15 mouse cellular contexts compared by ENCODE assay signal in genomic region chr1:87960752-87961151, GRCm38 (mm10). TPM values are rescaled to one million over a fixed set of nuclear protein-coding genes. Genes with fewer than 3 reads are reported as not detected.
A peak's percentile ranks its signal among the peaks of the same experiment; 100 is the strongest.
DNase-seq lines count a peak whose midpoint lies in the region; ATAC-seq and TF ChIP-seq lines count a peak whose summit lies in the region.
"Had no signal": no experiment of that assay in that cellular context is flagged by ENCODE, and none has a peak within 500 bp of the region (broad histone marks: within the 10 kb centered on the region; RNA-seq: fewer than 3 reads in every experiment).

No protein-coding gene starts in this region.

- peaks cover 46% of the 10 kb centered on the region for H3K36me3 ChIP-seq in G1E (replicated peaks)
- H3K36me3 ChIP-seq in liver, embryonic 16.5 days (ENCODE audit: control insufficient read depth, insufficient read depth) = peaks cover 4% of the 10 kb centered on the region

- H3K9me3 ChIP-seq in G1E (replicated peaks) = no peaks in the 10 kb centered on the region
- no peaks in the 10 kb centered on the region for H3K9me3 ChIP-seq in liver, embryonic 16.5 days (replicated peaks; ENCODE audit: control insufficient read depth, low read length)
- H3K9me3 ChIP-seq: limb, embryonic 13.5 days; midbrain, embryonic 13.5 days had no signal

- WGBS in liver, embryonic 16.5 days (ENCODE audit: insufficient replicate concordance) = 42% methylated on average over 4 of the region's 4 CpGs

- H3K4me3 ChIP-seq in G1E (ENCODE audit: low read depth, low read length) = peak overlapping the region; percentile 69; the same call in 1 of the 2 replicates
- no peak overlapping the region for H3K4me3 ChIP-seq in embryonic fibroblast, embryonic 13.5 days (ENCODE audit: insufficient read depth, low read length)
- no peak overlapping the region for H3K4me3 ChIP-seq in liver, embryonic 16.5 days (ENCODE audit: low read depth, low read length)
- no peak overlapping the region for H3K4me3 ChIP-seq in gastrocnemius, adult 2 months
- H3K4me3 ChIP-seq: layer of hippocampus, adult 2 months; limb, embryonic 13.5 days; midbrain, embryonic 13.5 days had no signal

- H3K4me2 ChIP-seq in liver, embryonic 16.5 days (ENCODE audit: low read depth, low read length) = peak overlapping the region; percentile 63; the same call in 1 of the 2 replicates
- H3K4me2 ChIP-seq: limb, embryonic 13.5 days; midbrain, embryonic 13.5 days had no signal

- intact Hi-C loops in heart, postnatal 14 days (cut with DNase I) = no loop called here
- intact Hi-C loops in gastrocnemius, adult 2 months (cut with DNase I) = no loop called here

- no peak for TF ChIP-seq CTCF in G1E (IDR thresholded peaks at IDR 0.05; ENCODE audit: low read depth, low read length)
- no peak for TF ChIP-seq CTCF in embryonic fibroblast, embryonic 13.5 days (IDR thresholded peaks at IDR 0.05; ENCODE audit: borderline replicate concordance, insufficient read depth, low read length)
- no peak for TF ChIP-seq CTCF in gastrocnemius, adult 2 months (IDR thresholded peaks at IDR 0.05)

- H3K27ac ChIP-seq in embryonic fibroblast, embryonic 13.5 days (ENCODE audit: insufficient read depth, low read length) = peak overlapping the region; percentile 82
- peak overlapping the region; percentile 95 for H3K27ac ChIP-seq in liver, embryonic 16.5 days (ENCODE audit: low read length)
- H3K27ac ChIP-seq in gastrocnemius, adult 2 months = no peak overlapping the region
- H3K27ac ChIP-seq: layer of hippocampus, adult 2 months; limb, embryonic 13.5 days; midbrain, embryonic 13.5 days had no signal

- H3K4me1 ChIP-seq in G1E (ENCODE audit: insufficient read depth, low read depth, low read length) = peaks cover 59% of the 10 kb centered on the region
- H3K4me1 ChIP-seq in embryonic fibroblast, embryonic 13.5 days (ENCODE audit: control insufficient read depth, insufficient read depth, low read length) = peaks cover 19% of the 10 kb centered on the region
- peaks cover 28% of the 10 kb centered on the region for H3K4me1 ChIP-seq in liver, embryonic 16.5 days (ENCODE audit: control insufficient read depth, low read depth, low read length)
- H3K4me1 ChIP-seq: limb, embryonic 13.5 days; midbrain, embryonic 13.5 days had no signal

- H3K27me3 ChIP-seq in G1E (ENCODE audit: insufficient read depth, low read length) = no peaks in the 10 kb centered on the region
- H3K27me3 ChIP-seq in liver, embryonic 16.5 days (ENCODE audit: control insufficient read depth, insufficient read depth, low read depth, low read length) = no peaks in the 10 kb centered on the region
- H3K27me3 ChIP-seq: limb, embryonic 13.5 days; midbrain, embryonic 13.5 days had no signal

- TF ChIP-seq POLR2A in embryonic fibroblast, embryonic 13.5 days (IDR thresholded peaks at IDR 0.05; ENCODE audit: low read depth, low read length) = no peak

- peak overlapping the region; percentile 68 for H3K9ac ChIP-seq in liver, embryonic 16.5 days (ENCODE audit: low read depth, low read length)
- H3K9ac ChIP-seq: limb, embryonic 13.5 days; midbrain, embryonic 13.5 days had no signal

- DNase-seq in heart, adult 11 months = peak; percentile 42
- DNase-seq in heart, postnatal 14 days = no peak
- peak; percentile 30 for DNase-seq in G1E (ENCODE audit: low spot score)
- no peak for DNase-seq in gastrocnemius, adult 2 months
- DNase-seq in lung, postnatal 14 days = no peak
- DNase-seq in frontal cortex, postnatal 14 days (ENCODE audit: low spot score in 2 of 2) = no peak
- DNase-seq: cerebellum, adult 8-10 months; heart, postnatal 36 days; thymus, postnatal 25 days had no signal

- no peak for ATAC-seq in G1E (ENCODE audit: extremely low read depth, insufficient number of reproducible peaks, low FRiP score, poor library complexity, severe bottlenecking)
- peak; percentile 20 for ATAC-seq in liver, embryonic 16.5 days (ENCODE audit: low read depth)
- ATAC-seq: inflammation-experienced regulatory T-cells, adult 6 months; midbrain, embryonic 13.5 days had no signal

RNA-seq across cellular contexts. Expression of gene Usp40, which starts 47.6 kb away (rescaled TPM):
- total RNA-seq in heart, postnatal 14 days (2021) = 10 to 100 TPM; 17.2 to 22.7 TPM
- total RNA-seq in G1E (2014; fragmentation: Nextera tagmentation) (104 and 109 TPM in 2 replicates), G1E (2017) (43.5 and 43.7 TPM in 2 replicates)
- 2.4 and 4.2 TPM in 2 replicates for polyA plus RNA-seq in G1E (2012)
- polyA plus RNA-seq in embryonic fibroblast, embryonic 13.5 days (2011; ENCODE audit: insufficient read length, low read depth, missing spikeins) = 40.6 and 44.4 TPM in 2 replicates
- polyA plus RNA-seq in liver, embryonic 16.5 days (2015; fragmentation: Nextera tagmentation; extraction: Ambion mirVana) = 8.7 and 10.0 TPM in 2 replicates
- 10 to 100 TPM; 10.1 to 10.5 TPM for total RNA-seq in gastrocnemius, adult 2 months (2021)

Comparison
In these comparisons a context has a peak if more than half of its experiments do, and no peak if none do; other contexts are left out.
1. DNase-seq: peak in heart, adult 11 months (single experiment) and G1E (single experiment); none in heart, postnatal 14 days (0 of 2), gastrocnemius, adult 2 months (single experiment), lung, postnatal 14 days (single experiment) and frontal cortex, postnatal 14 days (0 of 2).